Mouse (Mus musculus) MN1 (cell line): ENCODE measurements around the gene Gm17349.
"Not testable (repeated sequence)": the region's sequence is repeated elsewhere in the genome, so short reads cannot be mapped to it uniquely, and the experiment has no call there.

ENCODE experiments used
- DNase-seq: peaks from one replicate; pipeline ENCODE4 v3.0.0-alpha.2; 2016; ENCODE audit warnings: low spot score

Gene Gm17349

DNA sequence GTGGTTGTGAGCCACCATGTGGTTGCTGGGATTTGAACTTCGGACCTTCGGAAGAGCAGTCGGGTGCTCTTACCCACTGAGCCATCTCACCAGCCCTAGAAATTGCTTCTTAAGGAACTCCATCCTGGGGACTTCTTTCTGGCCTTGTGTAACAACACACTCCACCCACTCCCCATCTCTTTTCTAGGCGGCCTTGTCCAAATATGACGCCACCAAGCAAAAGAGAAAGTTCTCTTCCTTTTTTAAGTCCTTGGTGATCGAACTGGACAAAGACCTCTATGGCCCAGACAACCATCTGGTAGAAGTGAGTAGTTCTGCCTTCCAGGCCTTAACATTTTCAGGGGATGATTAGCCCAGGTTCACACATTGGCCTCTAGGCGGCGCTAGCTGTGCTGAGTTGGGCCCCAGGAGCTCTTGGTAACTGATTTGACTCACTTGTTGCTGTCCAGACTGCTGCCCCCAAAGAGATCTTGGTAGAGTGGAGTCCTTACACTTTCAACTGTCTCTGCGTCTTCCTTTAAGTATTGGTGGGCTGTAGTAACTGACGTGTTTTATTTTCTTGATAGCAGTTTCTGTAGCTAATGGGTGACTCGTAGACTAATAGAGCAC, at the start of gene Gm17349:
Gm17349 (minus strand) TSS at position 51 of the 609 bp plus-strand sequence.
- DNase-seq, result peak; percentile 88

DNA sequence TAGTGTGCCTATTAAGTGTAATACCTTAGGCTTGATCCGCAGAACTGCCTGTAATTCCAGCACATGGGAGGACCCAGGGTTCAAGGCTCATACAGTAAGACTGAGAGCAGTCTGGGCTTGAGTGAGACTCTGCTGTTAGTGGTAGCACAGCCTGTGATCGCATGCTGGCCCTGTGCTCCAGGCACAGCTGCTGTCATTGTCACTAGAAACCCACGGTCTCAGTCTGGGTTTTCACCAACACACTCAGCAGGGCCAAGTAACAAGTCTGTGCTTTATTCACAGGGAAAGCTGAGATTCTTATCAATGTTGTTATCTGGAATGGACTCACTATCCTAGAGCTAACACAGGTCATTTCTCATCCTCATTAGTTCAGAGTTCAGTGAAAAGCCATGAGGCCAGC, 48.9 kb upstream of the Gm17349 start:
- DNase-seq, result no peak

DNA sequence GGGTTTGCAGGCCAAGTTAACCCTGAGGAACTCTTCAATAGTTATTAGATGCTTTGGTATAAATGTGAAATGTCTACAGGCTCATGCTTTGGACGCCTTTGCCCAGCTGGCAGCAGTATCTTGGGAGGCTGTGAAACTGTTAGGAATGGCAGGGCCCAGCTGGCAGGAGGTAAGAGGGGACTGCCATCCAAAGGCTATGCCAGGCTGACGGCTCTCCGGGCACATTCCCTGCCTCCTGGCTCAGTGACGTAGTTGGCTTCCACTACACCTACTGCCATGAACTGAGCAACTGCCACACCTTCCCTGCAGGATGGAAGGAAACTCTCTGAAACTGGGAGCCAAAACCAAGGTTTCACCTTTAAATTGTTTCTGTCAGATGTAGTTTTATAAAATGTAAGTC, 34.9 kb upstream of the Gm17349 start:
- no peak for DNase-seq

DNA sequence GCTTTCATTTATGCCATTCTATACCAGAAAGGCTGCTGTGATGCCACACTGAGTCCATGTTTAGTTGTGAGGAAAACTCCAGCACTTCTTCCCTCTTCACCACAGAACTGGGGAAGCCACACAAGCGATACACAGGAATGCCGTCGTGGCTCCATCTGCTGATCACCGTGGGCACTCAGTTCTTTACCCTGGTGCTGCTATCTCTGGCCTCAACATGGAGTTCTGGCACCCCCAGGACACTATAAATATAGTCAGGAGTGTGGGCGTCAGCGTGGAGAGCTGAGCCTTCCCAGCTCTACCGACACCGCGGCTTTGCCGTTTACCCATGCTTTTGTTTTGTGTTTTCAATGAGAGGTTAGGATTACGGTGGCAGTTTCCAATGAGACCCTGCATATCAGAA, 31.4 kb upstream of the Gm17349 start:
- DNase-seq, result no peak

DNA sequence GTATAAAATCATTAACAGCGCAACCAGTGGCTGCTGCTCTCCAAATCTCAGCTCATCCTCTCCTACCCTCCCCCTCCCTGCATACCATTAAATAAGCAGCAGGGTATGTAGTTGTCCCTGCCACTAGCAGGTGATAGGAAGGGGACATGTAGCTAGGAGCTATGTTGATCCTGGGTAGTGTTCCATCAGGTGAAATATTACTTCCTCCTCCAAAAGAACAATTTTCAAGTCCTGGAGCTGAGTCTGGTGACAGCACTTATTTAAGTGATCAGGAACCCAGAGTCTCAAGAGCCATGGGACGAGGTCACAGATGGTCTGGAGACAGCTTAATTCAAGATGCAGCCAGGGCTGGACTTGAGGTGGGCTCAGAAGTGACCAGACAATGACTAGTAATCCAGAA, 30.3 kb upstream of the Gm17349 start:
- no peak for DNase-seq

DNA sequence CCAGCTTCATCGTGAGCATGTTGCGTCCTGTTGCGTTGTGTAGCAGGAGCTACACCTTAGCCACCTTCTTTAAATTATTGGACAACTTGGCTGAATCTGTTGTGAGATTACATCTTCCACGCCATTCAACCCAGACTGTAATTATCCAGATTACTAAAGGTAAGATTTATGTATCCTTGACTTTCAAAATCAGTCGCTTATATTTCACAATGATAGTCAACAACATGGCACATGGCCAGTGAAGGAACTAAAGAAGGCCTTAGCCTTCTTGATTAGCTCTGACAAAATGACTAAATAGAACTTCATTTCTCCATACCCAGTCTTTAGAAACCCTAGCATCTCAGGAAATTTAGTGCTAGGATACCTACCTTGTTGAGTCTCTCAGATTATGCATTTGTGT, 27.9 kb upstream of the Gm17349 start:
- no peak for DNase-seq

DNA sequence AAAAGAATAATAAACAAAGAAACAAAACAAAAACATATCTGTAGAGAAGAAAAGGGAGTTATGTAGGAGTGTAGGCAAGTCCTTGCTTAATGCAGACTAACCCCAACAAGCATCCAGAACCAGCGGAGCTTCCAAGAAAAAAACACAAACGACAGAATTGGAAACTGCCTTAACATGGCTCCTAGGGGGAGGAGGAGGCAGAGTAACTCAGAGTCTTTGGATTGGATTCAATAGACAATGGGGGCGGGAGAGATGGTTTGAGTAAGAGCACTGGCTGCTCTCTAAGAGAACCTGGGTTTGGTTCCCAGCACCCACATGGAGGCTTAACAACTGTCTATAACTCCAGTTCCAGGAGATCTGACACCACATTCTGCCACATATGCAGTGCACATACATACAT, 26.4 kb upstream of the Gm17349 start:
- no peak for DNase-seq

DNA sequence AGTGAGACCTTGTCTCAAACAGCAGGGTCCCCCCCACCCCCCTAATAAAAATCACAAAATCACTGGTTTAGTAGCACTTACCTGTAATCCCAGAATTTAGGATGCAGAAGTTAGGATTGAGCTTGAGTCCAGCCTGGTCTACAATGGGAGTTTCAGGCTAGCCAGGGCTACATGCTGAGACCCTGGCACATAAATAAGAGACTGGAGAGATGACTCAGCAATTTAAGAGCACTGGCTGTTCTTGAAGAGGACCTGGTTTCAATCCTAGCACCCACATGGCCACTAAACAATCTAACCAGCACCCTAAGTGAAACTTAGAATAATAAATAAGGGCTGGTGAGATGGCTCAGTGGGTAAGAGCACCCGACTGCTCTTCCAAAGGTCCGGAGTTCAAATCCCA, 25.9 kb upstream of the Gm17349 start:
- DNase-seq, result no peak

DNA sequence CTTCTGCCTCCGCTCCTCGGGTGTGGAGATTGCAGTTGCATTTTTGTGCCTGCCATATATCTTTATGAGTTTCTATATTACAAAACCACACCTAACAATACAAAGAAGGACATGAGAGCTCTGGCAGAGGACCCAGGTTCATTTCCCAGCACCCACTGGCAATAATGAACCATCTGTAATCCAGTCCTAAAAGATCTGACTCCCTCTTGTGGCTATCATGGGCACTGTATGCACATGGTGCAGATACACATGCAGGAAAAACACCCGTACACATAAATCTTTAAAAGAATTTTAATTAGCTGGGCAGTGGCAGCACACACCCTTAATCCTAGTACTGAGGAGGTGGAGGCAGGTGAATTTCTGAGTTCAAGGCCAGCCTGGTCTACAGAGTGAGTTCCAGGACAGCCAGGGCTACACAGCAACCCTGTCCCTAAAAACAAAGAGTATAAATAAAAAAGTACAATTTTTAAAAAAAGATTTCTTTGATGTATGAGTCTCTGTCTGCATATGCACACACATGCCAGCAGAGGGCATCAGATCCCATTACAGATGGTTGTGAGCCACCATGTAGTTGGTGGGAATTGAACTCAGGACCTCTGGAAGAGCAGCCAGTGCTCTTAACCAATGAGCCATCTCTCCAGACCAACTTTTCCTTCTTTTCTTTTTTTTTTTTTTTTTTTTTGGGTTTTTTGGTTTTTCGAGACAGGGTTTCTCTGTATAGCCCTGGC, 23.9 kb upstream of the Gm17349 start:
- no peak for DNase-seq

DNA sequence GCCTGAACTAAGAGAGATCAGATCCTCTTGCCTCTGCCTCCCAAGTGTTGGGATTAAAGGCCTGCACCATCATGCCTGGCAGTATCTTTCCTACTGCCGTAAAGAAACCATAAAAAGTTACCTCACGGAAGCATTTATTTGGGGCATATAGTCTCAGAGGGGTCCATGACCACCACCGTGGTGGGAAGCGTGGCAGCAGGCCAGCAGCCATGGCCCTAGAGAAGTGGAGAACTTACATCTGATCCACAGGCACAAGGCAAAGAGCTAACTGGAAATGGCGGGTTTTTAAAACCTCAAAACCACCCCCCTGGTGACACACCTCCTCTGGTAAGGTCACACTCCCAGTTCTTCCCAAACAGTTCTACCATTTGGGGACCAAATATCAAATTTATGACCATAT, 22.9 kb upstream of the Gm17349 start:
- DNase-seq, result no peak

DNA sequence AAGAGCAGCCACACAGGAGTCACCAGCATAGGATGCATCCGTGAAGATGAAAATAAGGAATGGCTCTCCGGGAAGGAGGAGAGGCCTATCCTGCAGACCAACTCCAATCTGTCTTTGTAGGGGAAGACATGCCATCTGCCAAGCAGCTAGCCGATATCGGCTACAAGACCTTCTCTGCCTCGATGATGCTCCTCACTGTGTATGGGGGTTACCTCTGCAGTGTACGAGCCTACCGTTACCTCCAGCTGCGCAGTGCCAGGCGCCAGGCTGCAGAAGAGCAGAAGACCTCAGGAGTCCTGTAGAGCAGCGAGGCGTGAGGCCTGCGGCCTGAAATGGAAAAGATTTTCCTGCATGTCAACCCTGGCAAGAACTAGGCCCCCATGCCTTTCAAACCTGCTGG, 22.2 kb upstream of the Gm17349 start:
- DNase-seq, result no peak

DNA sequence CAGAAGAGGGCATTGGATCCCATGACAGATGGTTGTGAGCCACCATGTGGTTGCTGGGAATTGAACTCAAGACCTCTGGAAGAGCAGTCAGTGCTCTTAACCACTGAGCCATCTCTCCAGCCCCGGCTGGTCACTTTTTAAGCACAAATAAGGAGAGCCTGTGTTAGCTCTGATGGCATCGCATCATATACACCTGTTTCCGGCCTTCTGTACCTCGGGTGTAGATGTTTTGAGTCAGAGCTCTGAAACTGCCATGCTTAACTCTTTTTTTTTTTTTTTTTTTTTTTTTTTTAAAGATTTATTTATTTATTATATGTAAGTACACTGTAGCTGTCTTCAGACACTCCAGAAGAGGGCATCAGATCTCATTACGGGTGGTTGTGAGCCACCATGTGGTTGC, 21.7 kb upstream of the Gm17349 start:
- DNase-seq, result not testable (repeated sequence)

DNA sequence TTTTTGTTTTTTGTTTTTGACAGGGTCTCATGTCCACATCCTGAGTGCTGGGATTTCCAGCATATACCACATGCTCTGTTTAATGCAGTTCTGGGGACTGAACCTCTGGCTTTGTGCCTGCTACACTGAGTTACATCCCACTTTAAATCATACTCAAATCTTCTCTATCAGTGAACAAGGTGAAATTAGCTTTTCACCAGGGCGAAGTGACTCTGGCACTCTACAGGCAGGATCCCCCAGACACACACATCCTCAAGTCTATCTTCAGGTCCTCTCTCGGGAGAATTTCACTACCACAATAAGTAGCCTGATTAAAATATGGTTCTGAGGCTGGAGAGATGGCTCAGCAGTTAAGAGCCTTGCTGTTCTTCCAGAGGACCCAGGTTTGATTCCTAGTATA, 21.3 kb upstream of the Gm17349 start:
- DNase-seq, result no peak

DNA sequence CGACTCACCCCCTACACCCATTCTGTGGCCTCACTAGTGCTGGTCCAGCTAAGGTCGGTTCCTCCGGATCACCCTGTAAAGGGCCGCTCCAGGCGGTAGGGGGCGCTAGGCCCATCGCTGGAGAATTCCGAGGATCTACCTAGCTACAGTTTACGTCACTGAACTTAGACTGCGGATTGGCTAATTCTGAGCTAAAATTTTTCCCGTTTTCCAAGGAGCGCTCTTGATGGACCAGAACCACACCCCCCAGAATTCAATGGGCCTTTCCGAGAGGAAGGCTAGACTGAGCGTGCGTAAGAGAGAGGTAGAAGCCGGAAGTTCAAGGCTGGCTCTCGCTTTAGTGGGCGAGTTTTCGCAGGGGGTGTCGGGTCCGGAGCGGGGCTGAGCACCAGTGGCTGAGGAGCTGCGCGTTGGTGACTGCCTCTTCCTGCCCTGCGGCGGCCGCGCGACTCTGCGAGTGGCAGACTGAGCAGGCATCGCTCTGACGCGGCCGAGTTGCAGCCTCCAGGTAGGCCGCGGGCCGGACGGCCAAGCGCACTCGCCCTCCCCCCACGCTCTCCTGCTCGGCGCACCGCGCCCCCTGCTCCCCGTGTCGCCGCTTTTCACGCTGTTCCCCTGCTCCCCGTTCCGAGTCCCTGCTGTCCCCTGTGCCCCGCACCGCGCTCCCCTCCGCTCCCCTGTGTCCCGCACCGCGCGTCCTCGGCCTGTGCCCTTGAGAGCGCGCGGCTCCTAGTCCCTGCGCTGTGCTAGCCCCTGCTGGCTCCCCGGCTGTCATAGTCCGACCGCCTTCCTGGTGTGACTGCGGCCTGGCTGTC, 20.3 kb upstream of the Gm17349 start, which contains the start of gene Cox14:
Cox14 (plus strand) TSS at position 278 of the 815 bp plus-strand sequence.
- DNase-seq, result peak; percentile 100

DNA sequence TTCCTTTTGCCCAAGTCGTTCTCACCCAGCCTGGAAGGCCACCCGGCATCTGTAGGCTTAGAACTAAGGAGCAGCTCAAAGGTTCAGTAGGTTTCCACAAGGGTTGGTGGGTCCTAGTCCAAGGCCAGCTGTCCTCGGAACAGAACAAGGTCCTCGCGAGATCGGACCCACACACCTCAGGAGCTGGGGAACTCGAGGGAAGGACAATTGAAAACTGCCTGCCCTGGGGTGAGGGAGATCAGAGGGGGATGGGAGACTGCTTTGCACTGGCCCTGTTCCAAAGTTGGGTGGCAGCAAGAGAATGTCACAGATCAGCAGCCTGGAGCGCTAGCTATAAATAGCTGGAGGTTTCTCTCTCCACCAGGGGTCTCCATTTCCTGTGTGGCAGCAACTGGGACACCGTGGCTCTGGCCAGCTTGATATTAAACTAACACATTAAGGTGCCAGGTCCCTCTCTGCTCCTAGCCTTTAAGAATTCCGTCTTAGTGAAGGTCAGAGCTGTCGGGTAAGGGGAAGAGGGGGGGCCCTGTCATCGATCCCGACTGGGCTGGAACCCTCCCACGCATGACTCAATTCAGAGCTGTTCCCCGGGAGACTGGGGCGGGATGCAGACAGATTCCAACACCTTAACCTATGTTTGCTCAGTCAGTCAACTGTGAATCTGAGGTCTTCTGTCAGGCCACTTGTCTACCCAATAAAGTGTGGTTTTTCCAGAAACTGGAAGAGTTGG, 19.2 kb upstream of the Gm17349 start:
- peak; percentile 91 for DNase-seq

DNA sequence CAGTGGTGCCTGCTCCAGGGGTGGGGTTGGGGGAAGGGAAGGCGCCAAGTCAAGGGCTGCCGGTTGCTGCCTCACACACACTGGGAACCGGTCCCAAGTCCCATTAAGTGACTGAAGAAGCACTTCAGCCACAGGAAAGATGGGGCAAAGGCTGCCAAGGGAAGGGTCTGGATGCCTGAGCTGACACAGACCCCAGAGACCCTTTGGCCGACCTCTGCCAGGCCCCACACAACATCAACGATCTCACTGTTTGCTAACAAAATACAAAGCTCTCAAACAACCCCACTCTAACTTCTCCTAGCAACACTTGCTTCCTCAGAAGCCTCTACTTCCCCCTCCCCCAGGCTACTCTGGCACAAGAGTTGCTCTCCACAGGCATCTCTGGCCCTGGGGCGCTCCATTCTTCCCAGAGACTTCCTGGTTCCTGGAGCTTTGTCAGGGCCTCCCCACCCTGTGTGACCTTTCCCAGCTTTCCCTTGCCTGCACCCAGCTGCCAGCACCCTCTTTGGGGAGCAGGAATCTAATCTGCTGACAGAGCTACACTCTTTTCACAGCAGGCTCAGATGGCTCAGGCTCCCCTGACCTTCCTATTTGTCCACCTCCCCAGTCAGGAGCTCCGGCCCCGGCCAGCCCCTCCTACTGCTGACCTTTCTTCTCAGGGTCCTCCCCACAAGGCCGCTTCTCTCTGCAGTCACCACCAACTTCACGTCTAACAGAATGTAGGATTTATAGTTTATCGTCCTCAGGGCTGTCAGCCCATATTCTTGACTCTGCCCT, 18.4 kb upstream of the Gm17349 start:
- DNase-seq, result peak; percentile 44

DNA sequence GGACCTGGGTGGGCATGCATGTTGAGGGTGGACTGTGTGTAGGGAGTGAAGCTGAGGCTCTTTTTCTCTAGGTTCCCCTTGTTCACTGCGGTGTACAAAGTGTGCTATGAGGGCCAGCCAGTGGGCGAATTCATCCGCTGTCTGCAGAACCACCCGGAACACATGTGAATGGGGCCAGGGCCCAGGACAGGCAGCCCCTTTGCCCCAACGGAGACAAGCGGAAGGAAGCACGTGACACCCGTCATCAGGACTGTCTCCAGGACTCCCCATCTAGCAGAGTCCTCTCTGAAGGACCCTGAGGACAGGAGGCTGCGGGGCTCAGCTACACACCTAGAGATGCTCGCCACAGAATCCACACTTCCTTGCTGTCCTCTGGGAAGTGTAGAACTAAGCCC, 17.8 kb upstream of the Gm17349 start:
- DNase-seq, result no peak

DNA sequence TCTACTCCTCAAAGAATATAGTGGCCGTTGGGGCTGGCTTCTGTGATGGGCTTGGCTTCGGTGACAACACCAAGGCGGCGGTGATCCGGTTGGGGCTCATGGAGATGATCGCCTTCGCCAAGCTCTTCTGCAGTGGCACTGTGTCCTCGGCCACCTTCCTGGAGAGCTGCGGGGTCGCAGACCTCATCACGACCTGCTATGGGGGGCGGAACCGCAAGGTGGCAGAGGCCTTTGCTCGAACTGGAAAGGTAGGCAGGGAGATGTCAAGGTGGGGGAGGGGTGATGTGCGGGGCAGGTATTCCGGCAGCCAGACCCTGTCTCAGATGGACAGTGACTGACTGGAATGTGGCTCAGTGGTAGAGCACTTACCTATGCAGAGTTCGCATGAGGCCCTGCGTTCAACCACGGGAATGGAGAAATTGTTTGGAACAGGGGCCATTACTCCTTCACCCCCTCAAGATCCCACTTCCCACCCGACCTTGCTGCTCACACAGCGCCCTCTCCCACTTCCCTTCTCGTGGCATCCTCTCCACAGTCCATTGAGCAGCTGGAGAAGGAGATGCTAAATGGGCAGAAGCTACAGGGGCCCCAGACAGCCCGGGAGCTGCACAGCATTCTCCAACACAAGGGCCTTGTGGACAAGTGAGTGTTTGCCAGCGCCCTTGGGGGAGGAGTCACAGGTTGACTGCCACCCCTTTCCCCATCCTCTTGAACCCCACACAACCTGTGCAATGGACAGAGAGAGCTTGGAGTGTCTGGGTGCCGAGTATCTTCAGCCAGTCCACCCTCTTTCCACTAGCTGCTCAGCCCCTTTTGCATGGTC, 16.8 kb upstream of the Gm17349 start:
- DNase-seq, result no peak

DNA sequence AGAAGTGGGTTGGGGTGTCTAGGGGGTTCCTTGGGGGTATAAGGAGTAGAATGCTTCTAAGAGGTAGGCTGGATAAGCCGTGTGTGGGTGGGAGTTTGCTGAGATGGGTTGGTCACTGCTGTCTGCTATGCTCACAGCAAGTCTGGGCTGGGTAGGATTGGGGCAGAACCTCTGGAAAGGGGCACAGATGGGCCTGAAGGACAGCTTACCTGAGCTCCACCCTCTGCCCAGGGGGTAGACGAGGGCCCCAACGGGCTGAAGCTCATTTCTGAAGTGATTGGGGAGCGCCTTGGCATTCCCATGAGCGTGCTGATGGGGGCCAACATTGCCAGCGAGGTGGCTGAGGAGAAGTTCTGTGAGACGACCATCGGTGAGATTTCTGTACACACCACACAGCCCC, 14.6 kb upstream of the Gm17349 start:
- no peak for DNase-seq

DNA sequence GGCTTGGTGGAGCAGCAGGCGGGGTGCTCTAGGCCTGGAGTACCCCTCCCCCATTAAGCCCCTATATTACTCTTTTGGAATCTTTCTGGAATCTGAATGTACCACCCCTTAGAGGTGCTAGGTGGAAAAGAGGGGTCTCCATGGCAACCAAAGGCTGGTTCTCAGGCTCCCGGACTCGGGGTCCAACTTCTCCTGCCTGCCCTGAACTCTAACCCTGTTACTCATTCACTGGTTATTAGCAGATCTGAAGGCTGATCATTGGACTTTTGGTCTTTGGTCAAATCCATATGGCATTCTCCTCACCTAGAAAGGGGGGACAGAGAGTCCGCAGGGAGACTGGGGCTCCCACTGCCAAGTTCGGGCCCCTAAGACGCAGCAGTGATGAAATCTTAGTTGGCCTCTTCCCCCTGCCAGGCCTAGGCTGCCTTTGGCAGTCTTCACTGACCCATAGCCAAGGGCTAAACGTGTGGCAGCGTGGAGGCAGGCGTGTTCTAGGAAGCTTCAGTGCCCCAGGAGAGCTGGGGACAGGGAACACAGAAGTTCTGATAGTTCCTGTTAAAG, 13.3 kb upstream of the Gm17349 start:
- no peak for DNase-seq
